Mouse (Mus musculus) liver, adult (tissue): ENCODE results near the gene Pou2f1.

ENCODE experiments used
- GATA4 ChIP-seq: IDR thresholded peaks from 2 replicates; pipeline ENCODE4 v1.6.1; 2014; ENCODE audit warnings: mild to moderate bottlenecking, low read length; ENCODE audit not compliant: insufficient replicate concordance

The Pou2f1 gene

DNA sequence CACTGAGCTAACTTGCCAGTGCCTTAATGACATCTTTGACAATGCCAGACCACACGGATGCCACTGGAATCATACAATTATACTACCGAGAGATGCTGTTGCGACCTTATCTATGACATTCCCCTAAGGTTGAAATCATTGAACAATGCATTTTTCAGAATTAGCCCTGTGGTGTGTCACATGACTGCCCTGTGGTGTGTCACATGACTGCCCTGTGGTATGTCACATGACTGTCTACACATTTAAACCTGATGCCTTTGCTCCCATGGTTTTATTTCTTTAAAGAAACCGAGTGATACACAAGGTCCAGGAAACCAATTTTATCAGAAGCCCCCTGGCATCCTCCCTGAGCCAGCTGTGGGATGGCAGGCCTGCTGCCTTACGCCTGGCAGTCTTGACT is 172.6 kb downstream of the Pou2f1 start:
- no peak for TF ChIP-seq GATA4

DNA sequence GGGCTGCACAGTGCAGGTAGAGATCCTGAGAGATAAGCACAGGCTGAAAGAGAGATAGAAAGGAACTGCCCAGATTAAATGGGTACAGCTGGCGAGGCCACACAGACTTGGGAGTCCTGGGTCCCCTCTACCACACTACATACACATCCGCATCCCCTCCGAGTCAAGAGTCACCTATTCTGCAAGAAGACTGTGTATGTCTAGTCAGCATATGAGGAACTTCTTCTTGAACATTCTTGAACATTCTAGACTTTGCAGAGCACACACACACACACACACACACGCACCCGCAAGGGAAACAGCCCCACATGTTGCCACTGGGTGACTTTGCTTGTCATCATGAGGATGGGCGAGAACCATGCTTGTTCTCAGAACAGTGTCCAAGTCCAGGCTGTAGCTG is 173.9 kb downstream of the Pou2f1 start:
- no peak for TF ChIP-seq GATA4

DNA sequence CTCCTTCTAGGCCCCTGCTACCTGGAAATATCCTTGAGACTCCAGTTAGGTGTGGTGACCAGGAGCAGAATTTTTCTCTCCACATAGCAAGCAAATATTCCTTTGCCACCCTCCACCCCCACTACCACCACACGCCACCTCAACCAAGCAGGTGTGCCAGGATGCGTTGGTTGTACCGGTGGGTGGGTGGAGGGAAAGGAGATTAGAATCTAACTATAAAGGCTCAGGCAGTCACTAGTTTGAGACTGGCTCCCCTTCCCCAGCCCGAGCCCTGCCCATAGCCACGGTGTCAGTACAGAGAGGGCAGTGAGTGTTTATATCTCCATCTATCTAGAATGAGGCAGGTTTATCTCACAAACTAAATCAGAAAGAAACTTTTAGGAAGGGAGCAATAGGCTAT is 174.3 kb downstream of the Pou2f1 start:
- TF ChIP-seq GATA4, result no peak

DNA sequence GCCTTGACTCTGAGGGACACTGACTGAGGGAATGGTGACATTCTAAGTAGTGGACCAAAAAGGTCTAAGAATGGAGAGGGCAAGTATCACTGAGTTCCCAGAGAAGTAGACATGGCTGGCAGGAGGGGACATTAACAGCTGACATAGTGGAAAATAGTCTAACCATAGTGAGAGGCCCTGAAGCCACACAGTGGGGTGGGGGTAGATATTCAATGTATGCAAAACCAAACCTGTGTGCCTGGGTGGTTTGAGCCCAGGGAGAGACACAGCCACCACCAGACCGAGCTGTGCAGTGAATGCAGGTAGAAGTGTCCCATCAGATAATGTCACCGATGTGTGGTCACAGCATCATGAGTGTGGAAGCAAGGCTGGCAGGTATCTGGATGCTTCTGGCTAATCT is 180.4 kb downstream of the Pou2f1 start:
- no peak for TF ChIP-seq GATA4

DNA sequence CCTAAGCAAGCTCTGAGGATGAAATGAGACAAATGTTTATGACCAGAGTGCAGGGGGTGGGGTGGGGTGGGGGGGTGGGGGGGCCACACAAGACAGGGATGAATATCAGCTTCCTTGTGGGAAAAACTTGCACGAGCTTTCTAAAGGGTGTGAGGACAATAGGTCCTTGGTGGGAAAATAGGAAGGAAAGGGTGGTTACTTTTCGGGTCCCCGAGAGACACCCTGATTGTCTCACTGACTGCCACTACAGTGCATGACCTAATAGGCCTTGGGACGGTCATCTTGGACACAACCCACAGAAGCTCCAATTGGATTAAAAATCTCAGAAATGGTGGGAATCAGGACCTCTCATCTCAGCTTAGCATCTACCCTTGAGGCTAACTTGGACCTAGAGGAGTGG is 183.3 kb downstream of the Pou2f1 start:
- no peak for TF ChIP-seq GATA4

DNA sequence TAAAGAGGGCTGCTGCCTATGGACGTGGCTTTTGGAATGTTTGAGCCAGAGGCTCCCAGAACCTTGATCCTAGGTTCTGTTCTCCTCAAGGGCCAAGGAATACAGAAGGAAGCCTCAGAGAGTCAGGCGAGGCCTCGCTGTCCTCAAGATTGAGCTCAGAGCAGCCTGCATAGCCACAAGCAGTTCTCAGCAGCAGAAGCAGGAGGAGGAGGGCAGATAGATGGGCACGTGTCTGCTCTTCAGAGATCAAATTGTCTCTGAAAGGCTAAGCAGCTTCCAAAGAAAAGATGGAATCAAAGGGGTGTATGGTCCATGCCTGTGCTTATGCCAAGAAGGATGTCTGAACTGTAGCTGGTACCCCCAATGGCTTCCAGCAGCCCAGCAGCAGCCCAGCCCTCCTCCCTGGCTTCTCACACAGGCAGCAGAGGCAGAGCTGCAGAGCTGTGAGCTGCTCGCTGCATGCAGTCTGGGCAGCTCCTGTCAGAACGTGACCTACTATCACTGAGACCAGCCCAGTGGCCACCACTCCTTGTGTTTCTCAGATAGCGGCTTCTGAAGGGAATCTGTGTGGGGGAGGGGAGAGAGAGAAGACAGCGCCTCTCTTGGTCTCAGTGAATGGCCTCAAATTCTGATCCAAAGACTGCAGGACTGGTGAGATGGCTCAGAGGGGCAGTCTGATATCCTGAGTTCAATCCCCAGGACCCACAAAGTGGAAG is 184.2 kb downstream of the Pou2f1 start:
- TF ChIP-seq GATA4, result no peak

DNA sequence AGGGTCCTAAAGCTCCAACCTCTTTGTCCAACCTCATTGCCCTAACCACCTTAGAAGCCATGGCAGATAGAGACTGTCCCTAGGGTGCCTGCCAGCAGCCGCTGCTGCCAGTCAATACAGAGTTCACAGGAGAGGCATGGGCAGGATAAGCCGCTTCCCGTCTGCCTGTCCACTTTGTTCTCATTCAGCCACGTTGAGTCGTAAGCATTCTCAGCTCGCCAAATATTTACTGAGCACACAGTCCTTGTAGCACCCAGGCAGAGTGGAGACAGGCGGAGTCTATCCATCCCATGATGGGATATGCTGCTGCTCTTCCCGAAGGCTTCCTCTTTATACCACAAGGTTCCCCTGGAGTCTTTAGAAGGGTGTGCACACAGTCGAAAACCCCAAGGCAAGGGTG is 185.2 kb downstream of the Pou2f1 start:
- no peak for TF ChIP-seq GATA4

DNA sequence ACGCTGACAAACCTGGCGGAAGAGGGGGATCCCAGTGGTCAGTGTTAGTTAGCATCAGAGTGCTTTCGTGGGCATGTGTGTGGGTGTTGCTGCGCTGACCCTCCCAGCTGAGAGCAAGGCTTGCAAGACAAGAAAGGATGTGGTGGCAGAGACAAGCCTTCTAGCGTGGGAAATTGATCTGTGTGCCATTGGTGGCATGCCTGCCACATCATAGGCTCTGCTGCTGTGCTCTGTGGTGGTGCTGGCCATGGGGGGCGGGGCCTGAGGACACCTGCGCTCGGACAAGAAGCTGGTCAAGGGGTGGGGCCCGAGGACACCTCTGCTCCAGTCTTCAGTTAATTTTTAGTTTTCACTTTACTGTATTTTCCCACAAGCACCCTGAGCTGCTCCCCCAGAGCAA is 186.1 kb downstream of the Pou2f1 start:
- TF ChIP-seq GATA4, result no peak
